Mouse (Mus musculus) ovary, adult 2 months (tissue): ENCODE data around the gene Gm21762. TPM values are rescaled to one million over a fixed set of nuclear protein-coding genes. Genes with fewer than 3 reads are reported as not detected.

ENCODE experiments used
- polyA plus RNA-seq: library from polyadenylated mRNA; depleted of rRNA; stranded (reverse); fragments of >200 nt; gene quantifications from 2 replicates; pipeline ENCODE4 v1.2.3, GENCODE M21; 2012; rRNA removed

Gene Gm21762
- 0.21 and 0.26 TPM in 2 replicates for polyA plus RNA-seq

GRCm38 (mm10) chr13:120215847-120216246 is at the start of gene Gm21762:
Gm21762 (minus strand) TSS chr13:120215947.

GRCm38 (mm10) chr13:120262870-120263269 is 47.1 kb upstream of the Gm21762 start, which contains the start of gene AF067061:
AF067061 (plus strand) TSS chr13:120263114.

GRCm38 (mm10) chr13:120238811-120239210 is 23.1 kb upstream of the Gm21762 start, which contains the start of gene Gm21731:
Gm21731 (plus strand) TSS chr13:120239111.

GRCm38 (mm10) chr13:120172133-120172532 is 43.6 kb downstream of the Gm21762 start, which contains the start of gene Gm21818:
Gm21818 (plus strand) TSS chr13:120172433.

Other genes with a start within 250 kb of the Gm21762 start
- gene Gm36079, start 188.9 kb downstream of the Gm21762 start, polyA plus RNA-seq: not detected in 2 replicates
- 0.60 and 0.71 TPM in 2 replicates for gene Gm21188, start 163.8 kb downstream of the Gm21762 start, polyA plus RNA-seq
- gene Gm20767, start 75.7 kb downstream of the Gm21762 start, polyA plus RNA-seq: not detected in 2 replicates
- not detected in 2 replicates for gene Gm21818, start 43.5 kb downstream of the Gm21762 start, polyA plus RNA-seq
- not detected in 2 replicates for gene Gm21731, start 23.2 kb upstream of the Gm21762 start, polyA plus RNA-seq
- not detected in 2 replicates for gene AF067061, start 47.2 kb upstream of the Gm21762 start, polyA plus RNA-seq
- not detected in 2 replicates for gene BC147527, start 84.4 kb upstream of the Gm21762 start, polyA plus RNA-seq
- not detected in 2 replicates for gene Tcstv3, start 100.9 kb upstream of the Gm21762 start, polyA plus RNA-seq